Mouse (Mus musculus) embryonic fibroblast, embryonic 13.5 days (primary cell): ENCODE measurements around the gene E130114P18Rik. TPM values are rescaled to one million over a fixed set of nuclear protein-coding genes. Genes with fewer than 3 reads are reported as not detected.

Experiments
- H3K27ac ChIP-seq: 2 replicates; pipeline ENCODE4 v1.5.1; 2012; ENCODE audit warnings: low read length, control low read depth, inconsistent platforms; ENCODE audit not compliant: insufficient read depth
- H3K4me1 ChIP-seq: 2 replicates; pipeline ENCODE4 v1.6.1; 2011; ENCODE audit warnings: low read length; ENCODE audit not compliant: control insufficient read depth, insufficient read depth
- H3K4me3 ChIP-seq: 2 replicates; pipeline ENCODE4 v1.5.1; 2011; ENCODE audit warnings: mild to moderate bottlenecking, control low read depth, low read length; ENCODE audit not compliant: insufficient read depth
- CTCF ChIP-seq: IDR thresholded peaks from 2 replicates; pipeline ENCODE4 v1.5.1; 2011; ENCODE audit warnings: mild to moderate bottlenecking, control low read depth, low read length, moderate library complexity, borderline replicate concordance; ENCODE audit not compliant: insufficient read depth
- POLR2A ChIP-seq: IDR thresholded peaks from 2 replicates; pipeline ENCODE4 v1.6.1; 2011; ENCODE audit warnings: low read depth, mild to moderate bottlenecking, control low read depth, low read length, moderate library complexity
- polyA plus RNA-seq: library from polyadenylated mRNA; stranded (reverse); fragments of >200 nt; gene quantifications from 2 replicates; pipeline ENCODE4 v1.2.4, GENCODE M21; 2011; ENCODE audit warnings: low read depth; ENCODE audit not compliant: missing spikeins, insufficient read length

The E130114P18Rik gene
- polyA plus RNA-seq, 1 experiment = 0.77 TPM

DNA sequence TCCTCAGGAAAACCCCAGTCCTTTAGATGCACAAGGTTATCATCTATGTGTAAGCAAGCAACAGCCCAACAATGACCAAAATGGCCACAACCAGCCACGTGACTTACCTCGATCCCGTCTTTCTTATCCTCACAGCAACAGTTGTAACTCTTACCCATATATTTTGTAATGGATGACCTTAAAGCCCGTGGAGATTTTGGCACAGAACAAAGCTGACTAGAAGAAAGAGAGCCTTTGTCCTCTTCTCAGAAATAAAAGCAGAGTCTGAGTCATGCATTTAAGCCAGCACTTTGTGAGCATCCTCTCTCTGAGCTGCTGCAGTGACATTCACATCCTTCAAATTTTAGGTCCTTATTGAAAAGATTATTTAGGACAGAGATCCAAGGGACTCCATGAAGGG, 156.1 kb downstream of the E130114P18Rik start:
- no peak overlapping the region for H3K27ac ChIP-seq
- no peaks in the 10 kb centered on the region for H3K4me1 ChIP-seq
- TF ChIP-seq POLR2A = no peak
- no peak for TF ChIP-seq CTCF
- H3K4me3 ChIP-seq = no peak overlapping the region

GRCm38 (mm10) chr4:97620409-97620808, 157.5 kb downstream of the E130114P18Rik start:
- H3K27ac ChIP-seq = no peak overlapping the region
- TF ChIP-seq CTCF (no peak), POLR2A (no peak)
- H3K4me3 ChIP-seq = no peak overlapping the region
- no peaks in the 10 kb centered on the region for H3K4me1 ChIP-seq

DNA sequence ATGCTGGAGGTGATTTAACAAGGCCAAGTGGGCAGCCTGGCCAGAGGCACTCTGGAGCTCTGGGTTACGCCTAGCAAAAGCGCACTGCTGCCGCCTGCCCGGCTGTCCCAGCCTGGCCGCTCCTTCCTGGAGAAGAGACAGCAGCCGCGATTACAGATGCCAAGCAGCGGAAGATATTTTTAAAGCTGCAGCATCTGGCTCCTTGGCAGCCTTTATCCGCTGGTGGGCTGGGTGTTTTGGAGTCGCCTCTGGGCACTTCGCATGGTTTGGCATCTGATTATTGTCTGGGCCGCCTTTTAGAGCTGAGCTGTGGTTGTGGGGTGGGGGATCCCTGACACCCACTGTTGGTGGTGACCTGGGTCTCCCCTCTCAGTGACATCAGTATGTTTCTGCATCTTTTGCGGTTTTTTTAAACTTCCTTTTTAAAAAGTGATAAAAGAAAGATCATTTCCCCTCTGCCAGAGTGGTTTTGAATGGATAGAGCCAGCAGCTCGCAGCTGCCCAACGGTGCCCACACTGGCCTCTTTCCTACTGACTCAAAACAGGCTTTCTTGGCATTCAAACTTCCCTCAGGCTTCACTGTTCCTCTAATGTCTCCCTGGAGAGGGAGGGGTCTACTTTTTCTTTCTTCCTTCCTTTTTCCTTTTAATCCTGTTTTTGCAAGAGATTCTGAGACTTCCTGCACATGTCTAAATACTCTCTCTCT, 159.1 kb downstream of the E130114P18Rik start:
- H3K27ac ChIP-seq = no peak overlapping the region
- H3K4me3 ChIP-seq = no peak overlapping the region
- no peaks in the 10 kb centered on the region for H3K4me1 ChIP-seq
- TF ChIP-seq CTCF = no peak
- no peak for TF ChIP-seq POLR2A

DNA sequence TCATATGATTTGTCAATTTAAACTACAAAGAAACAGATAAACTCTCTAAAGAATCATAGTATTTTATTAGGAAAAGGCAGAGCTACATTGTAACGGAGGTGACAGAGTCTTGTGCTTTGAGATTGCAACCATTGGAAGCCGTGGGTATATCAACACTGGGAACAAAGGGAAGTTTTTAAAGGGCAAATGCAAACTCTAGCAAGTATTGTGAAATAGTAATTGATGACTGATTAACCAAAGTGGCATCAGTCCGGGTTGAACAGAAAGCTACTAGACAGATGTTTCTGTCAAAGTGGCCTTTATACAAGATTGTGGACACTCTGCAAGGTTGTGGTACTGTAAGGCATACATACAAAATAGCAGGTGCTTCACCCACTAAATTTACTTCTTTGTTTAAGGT, 162.8 kb downstream of the E130114P18Rik start:
- TF ChIP-seq POLR2A (no peak), CTCF (no peak)
- H3K4me3 ChIP-seq = no peak overlapping the region
- no peak overlapping the region for H3K27ac ChIP-seq
- H3K4me1 ChIP-seq = no peaks in the 10 kb centered on the region

- peak overlapping the region; percentile 28; the same call in 1 of the 2 replicates for H3K27ac ChIP-seq
- TF ChIP-seq POLR2A (no peak), CTCF (no peak)
- no peak overlapping the region for H3K4me3 ChIP-seq
- no peaks in the 10 kb centered on the region for H3K4me1 ChIP-seq
Observed at GRCm38 (mm10) chr4:97611251-97611847, 166.5 kb downstream of the E130114P18Rik start.

GRCm38 (mm10) chr4:97609831-97610727, 167.8 kb downstream of the E130114P18Rik start:
- TF ChIP-seq POLR2A (no peak), CTCF (no peak)
- Histone ChIP-seq H3K27ac (no peak overlapping the region), H3K4me1 (no peaks in the 10 kb centered on the region), H3K4me3 (no peak overlapping the region)

DNA sequence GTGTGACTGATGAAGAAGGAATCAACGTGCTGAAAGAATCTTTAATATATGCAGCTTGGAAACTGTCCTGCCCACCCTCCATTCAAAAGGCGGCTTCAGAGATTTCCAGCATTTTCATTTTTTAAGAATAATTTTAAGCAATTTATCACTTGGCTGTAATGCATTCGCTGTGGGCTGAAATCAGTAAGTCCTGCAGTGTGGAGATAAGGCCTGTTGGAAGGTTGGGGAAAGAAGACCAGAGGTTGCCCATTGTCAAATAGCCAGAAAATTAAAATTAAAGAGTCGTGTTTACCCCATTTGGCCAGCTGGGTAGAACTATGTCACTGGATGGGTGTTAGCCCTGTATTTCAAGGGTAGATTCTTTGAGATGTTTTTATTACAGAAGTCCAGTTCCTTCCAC, 168.5 kb downstream of the E130114P18Rik start:
- no peak for TF ChIP-seq CTCF
- TF ChIP-seq POLR2A = no peak
- no peaks in the 10 kb centered on the region for H3K4me1 ChIP-seq
- no peak overlapping the region for H3K27ac ChIP-seq
- H3K4me3 ChIP-seq = no peak overlapping the region

DNA sequence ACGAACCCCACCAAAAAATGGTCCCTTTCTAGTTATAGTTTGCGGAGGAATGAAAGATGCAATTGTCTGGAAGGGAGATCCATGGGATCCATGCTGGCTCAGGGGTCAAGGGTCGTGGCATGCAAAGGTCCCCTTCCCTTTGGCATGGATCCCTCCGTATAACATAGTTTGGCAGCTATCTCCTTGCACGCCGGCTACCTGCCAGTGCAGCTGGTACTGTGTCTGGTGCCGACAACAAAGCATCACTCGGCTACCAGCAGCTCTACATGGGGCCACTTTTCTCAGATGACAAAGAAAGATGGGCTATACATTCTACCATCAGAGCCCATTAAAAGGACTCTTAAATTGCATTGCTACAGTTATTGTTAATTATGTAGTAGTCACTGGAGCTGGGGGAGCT, 169.2 kb downstream of the E130114P18Rik start:
- H3K4me1 ChIP-seq = no peaks in the 10 kb centered on the region
- H3K4me3 ChIP-seq = no peak overlapping the region
- no peak for TF ChIP-seq POLR2A
- no peak for TF ChIP-seq CTCF
- H3K27ac ChIP-seq = no peak overlapping the region

DNA sequence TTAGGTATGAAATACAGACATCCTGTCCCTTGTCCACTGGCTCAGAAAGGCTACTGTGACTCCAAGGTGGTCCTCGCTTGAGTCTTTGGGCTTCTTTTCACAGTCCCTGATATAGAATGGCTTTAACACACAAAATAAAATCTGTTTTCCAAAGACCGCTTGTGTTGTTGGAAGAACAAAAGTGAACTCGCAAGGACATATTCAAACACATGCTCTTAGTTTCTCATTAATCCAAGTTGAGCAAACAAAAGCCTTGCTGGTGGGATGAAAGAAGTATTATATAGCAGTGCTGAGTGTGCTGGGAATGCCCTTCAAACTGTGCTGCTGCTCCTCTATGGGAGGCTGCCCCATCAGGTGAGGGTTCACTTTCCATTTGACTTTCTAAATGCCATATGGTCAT, 169.7 kb downstream of the E130114P18Rik start:
- TF ChIP-seq CTCF (no peak), POLR2A (no peak)
- H3K4me3 ChIP-seq = no peak overlapping the region
- H3K27ac ChIP-seq = no peak overlapping the region
- no peaks in the 10 kb centered on the region for H3K4me1 ChIP-seq
